Mouse (Mus musculus): ENCODE measurements around the gene Rrp36. TPM values are rescaled to one million over a fixed set of nuclear protein-coding genes. Genes with fewer than 3 reads are reported as not detected.

The Rrp36 gene
- 10 to 100 TPM; 26.2 to 34.3 TPM for total RNA-seq (2023)

DNA sequence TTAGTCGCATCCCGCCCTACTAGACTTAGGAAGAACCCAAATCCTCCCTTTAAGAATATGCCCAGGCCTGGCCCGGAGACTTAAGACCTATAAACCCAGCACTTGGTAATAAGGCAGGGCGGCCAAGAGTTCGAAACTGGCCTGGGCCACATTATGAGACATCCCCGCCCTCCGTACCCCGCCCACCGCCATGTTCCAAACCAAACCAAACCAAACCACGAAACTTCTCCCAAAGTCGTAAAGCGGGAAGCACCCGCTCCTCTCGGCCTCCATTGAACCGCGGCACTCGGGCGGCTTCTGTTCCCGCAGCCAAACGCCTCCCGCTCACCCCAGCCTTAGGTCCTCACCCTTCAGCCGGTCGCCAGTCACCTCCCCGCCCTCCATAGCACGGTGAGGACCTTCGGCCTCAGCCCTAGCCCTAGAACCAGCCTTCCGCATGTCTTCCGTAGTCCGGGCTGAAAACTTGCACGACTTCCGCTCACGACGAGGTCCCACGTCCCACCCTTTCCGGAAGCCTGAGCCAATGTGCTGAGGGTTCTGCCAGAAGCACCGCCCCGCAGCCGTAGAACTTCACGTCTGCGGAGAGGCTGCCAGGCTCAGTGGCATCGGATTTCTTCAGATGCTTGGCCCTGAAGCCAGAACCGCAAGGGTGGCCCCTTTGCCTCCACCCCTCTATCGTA, at the start of gene Rrp36:
Gene Rrp36, minus strand, starts transcription at position 503 of the 680 bp plus-strand sequence.

DNA sequence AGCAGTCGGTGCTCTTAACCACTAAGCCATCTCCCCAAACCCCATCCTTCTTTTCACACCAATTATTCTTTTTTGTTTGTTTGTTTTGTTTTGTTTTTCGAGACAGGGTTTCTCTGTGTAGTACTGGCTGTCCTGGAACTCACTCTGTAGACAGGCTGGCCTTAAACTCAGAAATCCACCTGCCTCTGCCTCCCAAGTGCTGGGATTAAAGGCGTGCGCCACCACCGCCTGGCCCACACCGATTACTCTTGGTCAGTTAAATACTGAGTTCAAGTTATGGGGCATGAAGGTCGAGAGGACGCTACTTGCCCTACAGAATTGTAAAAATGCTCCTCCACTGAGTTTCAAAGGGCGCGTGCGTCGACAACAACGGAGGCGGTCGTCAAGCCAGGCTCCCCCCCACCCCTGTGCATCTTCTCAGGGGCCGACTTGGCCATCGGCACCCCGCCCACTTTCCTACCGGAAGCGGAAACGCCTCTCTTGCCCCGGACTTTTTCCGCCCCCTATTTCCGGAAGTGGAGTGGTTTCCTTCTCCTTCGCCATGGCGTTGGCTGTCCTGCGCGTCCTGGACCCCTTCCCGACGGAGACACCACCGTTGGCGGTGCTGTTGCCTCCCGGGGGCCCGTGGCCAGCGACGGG, 36.9 kb upstream of the Rrp36 start, which contains the start of gene Pex6:
Gene Pex6, plus strand, starts transcription at position 505 of the 639 bp plus-strand sequence.

DNA sequence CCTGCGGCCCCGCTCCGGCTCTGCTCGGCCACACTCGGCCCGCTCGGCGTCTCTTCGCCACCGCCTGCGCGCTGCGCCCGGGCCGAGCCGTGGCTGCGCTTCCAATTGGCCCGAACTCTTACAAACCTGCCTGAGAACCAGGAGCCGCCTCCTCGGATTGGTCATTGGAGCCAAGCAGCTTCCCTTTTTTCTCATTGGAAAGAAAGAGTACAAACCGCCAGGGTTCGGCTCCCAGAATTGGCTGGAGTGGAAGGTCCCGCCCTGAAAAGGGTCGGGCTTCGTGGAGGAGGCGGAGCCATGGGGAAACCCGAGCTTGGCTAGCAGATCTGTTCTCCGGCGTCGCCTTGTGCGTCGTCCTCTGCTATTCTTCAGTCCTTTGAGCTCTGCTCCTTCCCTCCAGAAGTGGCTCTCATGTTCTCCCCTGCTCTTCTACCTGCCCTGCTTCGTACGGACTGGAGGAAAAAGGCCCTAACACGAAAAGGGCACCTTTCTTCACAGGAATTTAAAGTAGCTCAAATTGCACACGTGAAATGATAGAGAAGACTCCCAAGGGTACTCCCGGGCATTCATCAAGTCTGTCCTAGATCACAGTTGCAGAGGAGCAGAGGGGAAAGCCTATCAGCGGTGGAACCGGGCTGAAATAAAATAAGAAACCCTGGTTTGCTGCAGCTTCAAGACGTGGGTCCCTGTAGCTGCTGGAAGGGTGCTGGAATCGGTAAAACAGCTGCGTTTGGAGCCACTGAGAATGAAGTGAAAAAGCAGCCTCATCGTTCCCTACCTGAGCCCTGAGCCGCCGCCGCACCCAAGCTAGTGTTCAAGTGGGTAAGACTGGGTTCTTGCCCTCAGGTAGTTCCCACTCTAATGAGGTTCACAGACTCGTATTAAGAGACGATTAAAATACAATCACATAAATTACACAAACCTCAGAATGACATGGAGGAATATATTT, 31.0 kb upstream of the Rrp36 start, which contains the start of gene Ppp2r5d:
Gene Ppp2r5d, minus strand, starts transcription at position 225 of the 949 bp plus-strand sequence.

DNA sequence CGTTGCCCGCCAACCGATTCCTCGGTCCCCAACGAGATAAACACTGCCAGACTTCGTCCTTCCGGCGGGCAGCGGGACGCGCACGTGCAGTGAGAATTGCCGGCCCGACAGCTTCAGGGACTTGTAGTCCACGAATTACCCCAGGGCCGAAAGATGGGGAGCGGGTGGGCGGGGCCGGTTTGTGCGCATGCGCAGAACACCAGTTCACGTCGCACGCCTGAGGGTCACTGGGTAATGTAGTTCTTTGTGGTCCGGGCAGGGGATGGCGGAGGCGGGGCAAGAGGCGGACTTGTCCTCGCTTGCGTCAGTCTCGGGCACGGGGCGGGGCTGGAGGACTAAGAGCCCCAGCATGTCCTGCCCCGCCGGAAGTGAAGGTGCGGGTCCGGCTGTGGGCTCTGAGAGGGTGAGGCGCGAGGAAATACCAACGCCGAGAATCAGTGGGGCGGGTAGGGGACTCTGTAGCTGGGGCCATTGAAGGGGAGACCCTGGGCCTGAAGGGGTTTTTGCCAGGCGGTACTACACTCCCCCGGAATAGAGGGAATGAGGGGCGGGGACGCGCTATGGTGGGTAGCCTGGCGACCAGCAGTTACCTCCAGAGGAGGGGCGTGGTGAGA, 6.7 kb upstream of the Rrp36 start, which contains the start of gene Klhdc3:
Gene Klhdc3, minus strand, starts transcription at position 155 of the 614 bp plus-strand sequence.

DNA sequence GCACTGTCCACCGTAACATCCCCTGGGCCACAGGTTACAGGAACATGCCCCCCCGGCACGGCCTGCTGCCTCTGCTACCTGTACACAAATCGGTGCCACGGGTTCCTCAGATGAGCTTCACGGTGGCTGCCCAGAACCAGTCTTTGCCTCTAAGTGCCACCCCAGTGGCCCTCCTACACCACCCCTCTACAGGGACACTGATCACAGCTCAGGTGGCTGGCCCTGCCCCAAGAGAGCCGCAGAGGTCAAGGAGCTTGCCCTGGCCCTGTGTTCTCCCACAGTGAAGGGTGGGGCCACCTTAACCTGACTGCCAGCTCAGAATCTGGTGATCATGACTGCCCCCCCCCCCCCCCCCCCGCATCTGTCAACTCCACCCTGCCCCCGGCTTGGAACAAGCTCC, 4.3 kb upstream of the Rrp36 start, which contains the start of gene Mea1:
Gene Mea1, plus strand, starts transcription at position 378 of the 400 bp plus-strand sequence.

DNA sequence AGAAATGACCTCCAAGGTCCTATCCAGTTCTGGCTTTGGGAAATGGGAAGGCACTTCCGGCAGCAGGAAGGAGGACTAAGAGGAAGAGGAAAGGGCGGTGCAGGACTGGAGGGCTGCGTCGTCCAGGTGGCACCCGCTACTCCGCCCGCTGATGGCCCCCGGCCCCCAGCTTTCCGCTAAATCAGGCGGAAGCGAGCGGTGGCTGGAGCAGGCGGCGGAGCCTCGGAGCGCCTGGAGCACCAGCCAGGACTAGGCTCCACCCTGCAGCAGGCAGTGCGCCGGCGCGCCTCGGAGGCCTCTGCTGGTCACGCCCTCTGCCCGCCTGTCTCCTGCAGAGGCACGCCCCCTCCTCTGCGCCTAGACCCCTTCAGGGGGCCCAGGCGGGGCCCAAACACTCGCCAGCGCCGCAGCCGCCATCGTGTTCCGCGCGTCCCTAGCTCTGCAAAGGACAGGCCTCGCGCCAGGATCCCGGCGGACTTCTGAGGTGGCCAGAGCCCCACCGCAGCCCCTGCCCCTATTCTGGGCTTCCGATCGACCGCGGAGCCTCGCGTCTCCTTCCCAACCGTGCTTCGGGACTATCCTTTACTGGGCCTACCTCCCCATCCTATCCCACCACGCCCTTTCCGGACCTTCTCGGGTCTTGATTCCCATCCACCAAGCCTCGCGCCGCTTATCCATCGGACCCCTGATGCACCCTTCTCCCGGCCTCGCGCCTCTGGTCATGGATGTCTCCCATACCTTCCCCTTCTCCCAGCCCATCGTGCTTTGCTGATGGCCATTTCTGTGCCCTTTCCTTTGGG, 23.7 kb downstream of the Rrp36 start, which contains the start of gene Cul7:
Gene Cul7, plus strand, starts transcription at position 106 of the 800 bp plus-strand sequence.

DNA sequence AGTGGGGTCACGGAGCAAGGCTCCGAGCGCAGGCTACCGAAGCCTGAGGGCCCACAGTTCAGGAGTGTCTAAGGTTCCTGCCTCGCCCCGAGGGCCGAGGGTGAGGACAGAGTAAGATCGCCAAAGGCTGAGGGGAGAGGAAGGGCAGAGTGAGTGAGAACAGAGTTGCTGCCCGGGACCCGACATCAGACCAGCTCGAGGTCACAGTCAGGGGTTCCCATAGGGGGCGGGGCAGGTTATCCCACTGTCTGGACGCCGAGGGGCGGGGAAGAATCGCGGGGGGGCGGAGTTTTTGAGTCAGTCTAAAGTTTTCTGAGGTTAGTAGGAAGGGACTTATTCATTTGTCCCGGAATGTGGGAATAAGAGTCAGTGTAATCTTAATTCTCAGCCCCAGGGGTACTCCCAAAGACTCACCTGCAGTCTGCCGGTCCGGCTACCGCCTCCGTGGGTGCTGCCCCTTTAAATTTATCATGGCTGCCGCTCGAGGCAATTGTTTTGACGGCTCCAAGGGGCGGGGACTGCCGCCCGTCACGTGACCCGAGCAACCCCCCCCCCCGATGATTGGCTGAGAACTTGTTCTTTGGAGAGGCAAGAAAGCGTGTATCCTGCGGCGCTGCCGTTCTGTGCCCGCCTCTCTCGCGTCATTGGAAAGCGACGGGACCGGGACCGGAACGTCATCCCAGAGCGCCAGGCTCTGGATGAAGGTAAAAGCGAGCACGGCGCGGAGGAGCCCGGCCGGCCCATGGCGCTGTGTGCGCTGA, 28.4 kb downstream of the Rrp36 start, which contains the start of the genes Klc4 and Mrpl2:
Gene Klc4, minus strand, starts transcription at position 462 of the 761 bp plus-strand sequence.
Gene Mrpl2, plus strand, starts transcription at position 669 of the 761 bp plus-strand sequence.

DNA sequence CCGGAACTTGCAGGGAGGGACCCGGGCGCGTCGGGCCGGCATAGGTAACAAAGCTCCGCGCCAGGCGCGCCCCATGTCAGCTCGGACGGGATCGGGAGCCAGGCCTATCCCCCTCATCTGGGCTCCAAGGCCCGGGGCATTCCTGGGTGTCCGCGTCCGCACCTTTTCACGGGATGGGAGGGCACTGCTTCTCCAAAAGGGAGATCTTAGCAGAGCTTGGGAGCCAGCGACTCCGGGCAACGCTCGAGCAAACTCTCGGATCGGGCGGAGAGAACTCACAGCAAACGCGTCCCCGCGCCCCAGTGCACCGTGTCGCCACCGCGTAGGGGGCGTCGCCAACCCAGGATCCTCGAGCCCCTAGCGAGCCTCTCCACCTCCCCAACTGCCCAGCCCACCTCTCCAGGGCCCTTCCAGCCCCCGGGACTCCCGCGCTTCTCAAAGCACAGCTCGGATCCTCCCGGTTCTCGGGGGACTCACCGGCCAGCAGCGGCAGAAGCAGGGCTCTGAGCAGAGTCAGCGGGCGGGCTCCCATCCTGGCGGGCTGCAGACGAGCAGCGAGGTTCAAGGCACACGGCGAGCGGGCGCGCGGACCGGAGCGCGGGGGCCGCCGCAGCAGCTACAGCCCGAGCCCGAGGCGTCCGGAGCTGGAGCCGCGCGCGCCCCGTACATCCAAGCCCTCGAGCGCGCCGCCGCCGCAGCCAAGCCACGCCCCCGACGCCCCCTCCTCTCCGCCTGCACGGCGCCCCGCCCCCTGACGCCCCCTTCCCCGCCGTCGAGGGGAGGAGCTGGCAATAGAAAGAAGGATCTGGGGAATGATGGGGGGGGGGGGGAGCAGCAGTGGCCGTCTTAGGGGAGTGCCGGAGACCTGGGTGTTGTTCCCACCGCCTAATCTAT, 45.1 kb downstream of the Rrp36 start, which contains the start of gene Ptk7:
Gene Ptk7, minus strand, starts transcription at position 714 of the 894 bp plus-strand sequence.

Other genes starting within 250 kb of the Rrp36 start
- not detected for gene Crip3, start 245.4 kb downstream of the Rrp36 start, total RNA-seq (2023)
- gene Slc22a7, start 235.9 kb downstream of the Rrp36 start, total RNA-seq (2023), result not detected
- under 1 TPM in 1 of 2 experiments, not detected in 1; 0.08 TPM for gene Ttbk1, start 186.7 kb downstream of the Rrp36 start, total RNA-seq (2023)
- gene Dnph1, start 177.6 kb downstream of the Rrp36 start, total RNA-seq (2023), result under 1 TPM; 0.55 to 0.91 TPM
- gene Cul9, start 128.0 kb downstream of the Rrp36 start, total RNA-seq (2023), result 10 to 100 TPM; 15.7 to 17.2 TPM
- gene Srf, start 118.2 kb downstream of the Rrp36 start, total RNA-seq (2023), result 10 to 100 TPM; 42.4 to 66.7 TPM
- gene Ptk7, start 44.8 kb downstream of the Rrp36 start, total RNA-seq (2023), result under 1 TPM in 1 of 2 experiments, not detected in 1; 0.13 TPM
- gene Klc4, start 28.3 kb downstream of the Rrp36 start, total RNA-seq (2023), result 10 to 100 TPM; 15.4 to 16.5 TPM
- 10 to 100 TPM; 28.2 to 28.9 TPM for gene Mrpl2, start 28.1 kb downstream of the Rrp36 start, total RNA-seq (2023)
- gene Cul7, start 24.0 kb downstream of the Rrp36 start, total RNA-seq (2023), result 1 to 10 TPM; 3.3 to 3.9 TPM
- 10 to 100 TPM; 51.6 to 52.0 TPM for gene Mea1, start 4.4 kb upstream of the Rrp36 start, total RNA-seq (2023)
- gene Klhdc3, start 6.6 kb upstream of the Rrp36 start, total RNA-seq (2023), result 10 to 100 TPM; 63.0 to 63.2 TPM
- 10 to 100 TPM; 31.6 to 32.7 TPM for gene Ppp2r5d, start 30.8 kb upstream of the Rrp36 start, total RNA-seq (2023)
- 10 to 100 TPM; 28.4 to 29.5 TPM for gene Pex6, start 37.1 kb upstream of the Rrp36 start, total RNA-seq (2023)
- gene Gnmt, start 54.8 kb upstream of the Rrp36 start, total RNA-seq (2023), result 1 to 10 TPM; 4.1 to 4.3 TPM
- 100 to 1,000 TPM; 164 to 171 TPM for gene Cnpy3, start 77.9 kb upstream of the Rrp36 start, total RNA-seq (2023)
- gene Ptcra, start 89.4 kb upstream of the Rrp36 start, total RNA-seq (2023), result not detected
- 10 to 100 TPM; 11.8 to 13.2 TPM for gene 2310039H08Rik, start 98.3 kb upstream of the Rrp36 start, total RNA-seq (2023)
- gene Rpl7l1, start 108.3 kb upstream of the Rrp36 start, total RNA-seq (2023), result 10 to 100 TPM; 41.1 to 41.2 TPM
- gene Bicral, start 184.1 kb upstream of the Rrp36 start, total RNA-seq (2023), result 10 to 100 TPM; 41.0 to 44.0 TPM
- gene Tbcc, start 216.3 kb upstream of the Rrp36 start, total RNA-seq (2023), result 10 to 100 TPM; 14.9 to 15.8 TPM
- gene Prph2, start 236.1 kb upstream of the Rrp36 start, total RNA-seq (2023), result not detected